Mouse (Mus musculus): ENCODE data around the gene Hspb9. TPM values are rescaled to one million over a fixed set of nuclear protein-coding genes. Genes with fewer than 3 reads are reported as not detected.
A peak's percentile ranks its signal among the peaks of the same experiment; 100 is the strongest.

The Hspb9 gene
- polyA plus RNA-seq, 1 experiment from 2014 or later = 0.24 TPM

DNA sequence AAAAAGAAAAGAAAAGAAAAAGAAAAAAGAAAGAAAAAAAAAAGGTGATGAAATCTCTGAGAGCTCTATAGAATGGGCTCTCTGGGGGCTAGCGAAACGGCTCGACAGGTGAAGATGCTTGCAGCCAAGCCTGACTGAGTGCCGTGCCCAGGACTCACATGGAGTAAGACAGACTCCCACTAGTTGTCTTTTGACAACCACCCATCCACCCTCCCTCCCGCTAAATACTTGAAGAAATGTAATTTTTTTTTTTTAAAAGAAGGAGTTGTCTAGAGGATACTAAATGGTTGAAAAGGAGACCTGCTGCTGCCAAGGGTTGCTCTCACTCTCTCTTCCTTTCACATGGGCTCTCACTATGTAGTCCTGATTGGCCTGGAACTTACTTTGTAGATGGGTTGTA lies 25.1 kb downstream of the Hspb9 start:
- Histone ChIP-seq H3K27ac (peak overlapping the region; percentile 91), H3K4me1 (peaks cover 28% of the 10 kb centered on the region), H3K9me3 (no peaks in the 10 kb centered on the region), H3K27me3 (ENCODE audit: poor library complexity, severe bottlenecking) (no peaks in the 10 kb centered on the region), H3K36me3 (replicated peaks) (peaks cover 11% of the 10 kb centered on the region), H3K4me3 (peak overlapping the region; percentile 78)
- WGBS = 21% methylated on average over 5 of the region's 5 CpGs
- DNase-seq (ENCODE audit: extremely low spot score, low spot score) = no peak

DNA sequence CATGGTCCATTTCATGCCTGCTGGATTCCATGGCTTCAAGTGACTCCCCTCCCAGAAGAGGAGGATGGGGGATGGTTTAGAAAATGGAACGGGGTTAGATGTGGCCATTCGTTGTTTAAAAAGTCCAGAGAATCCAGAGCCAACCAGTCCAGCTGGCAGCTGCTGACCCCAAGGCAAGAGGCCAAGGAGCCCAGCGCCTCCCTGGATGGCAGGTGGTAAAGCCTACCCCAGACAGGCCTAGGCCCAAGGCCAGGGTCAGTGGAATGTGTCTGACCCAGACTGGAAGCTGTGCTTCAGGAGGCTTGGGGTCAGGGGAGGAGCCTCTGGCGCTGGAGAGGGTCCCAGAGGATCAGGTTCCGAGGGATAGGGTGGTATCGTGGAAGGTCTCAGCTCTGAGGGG lies 27.7 kb downstream of the Hspb9 start:
- no peaks in the 10 kb centered on the region for H3K9me3 ChIP-seq
- DNase-seq (ENCODE audit: extremely low spot score, low spot score) = no peak
- H3K27ac ChIP-seq = no peak overlapping the region
- no peaks in the 10 kb centered on the region; the same call in 1 of the 2 replicates for H3K27me3 ChIP-seq (ENCODE audit: poor library complexity, severe bottlenecking)
- H3K36me3 ChIP-seq (replicated peaks) = no peaks in the 10 kb centered on the region
- peaks cover 23% of the 10 kb centered on the region for H3K4me1 ChIP-seq
- 75% methylated on average over 6 of the region's 6 CpGs for WGBS
- no peak overlapping the region for H3K4me3 ChIP-seq

DNA sequence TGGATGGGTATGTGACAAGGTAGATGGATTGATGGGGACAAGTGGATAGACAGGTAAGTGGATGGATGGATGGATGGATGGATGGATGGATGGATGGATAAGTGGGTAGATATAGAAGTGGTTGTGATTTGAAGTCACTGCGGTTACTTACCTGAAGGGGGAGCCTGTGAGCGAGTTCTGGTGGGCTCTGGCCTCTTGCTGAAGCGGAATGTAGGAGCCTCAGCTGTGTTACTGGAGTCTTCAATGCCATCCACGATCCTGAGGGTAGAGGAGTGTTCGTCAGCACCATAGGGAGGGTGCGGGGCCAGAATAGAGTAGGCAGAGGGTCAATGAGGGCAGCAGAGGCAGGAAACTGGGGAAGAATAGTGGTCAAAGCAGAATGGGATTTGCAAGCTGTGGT lies 31.4 kb downstream of the Hspb9 start:
- Histone ChIP-seq H3K4me3 (no peak overlapping the region), H3K36me3 (replicated peaks) (no peaks in the 10 kb centered on the region), H3K9me3 (no peaks in the 10 kb centered on the region), H3K27me3 (ENCODE audit: poor library complexity, severe bottlenecking) (peaks cover 15% of the 10 kb centered on the region), H3K27ac (no peak overlapping the region), H3K4me1 (peaks cover 5% of the 10 kb centered on the region)
- WGBS = 15% methylated on average over 6 of the region's 6 CpGs
- DNase-seq (ENCODE audit: extremely low spot score, low spot score) = peak; percentile 51

DNA sequence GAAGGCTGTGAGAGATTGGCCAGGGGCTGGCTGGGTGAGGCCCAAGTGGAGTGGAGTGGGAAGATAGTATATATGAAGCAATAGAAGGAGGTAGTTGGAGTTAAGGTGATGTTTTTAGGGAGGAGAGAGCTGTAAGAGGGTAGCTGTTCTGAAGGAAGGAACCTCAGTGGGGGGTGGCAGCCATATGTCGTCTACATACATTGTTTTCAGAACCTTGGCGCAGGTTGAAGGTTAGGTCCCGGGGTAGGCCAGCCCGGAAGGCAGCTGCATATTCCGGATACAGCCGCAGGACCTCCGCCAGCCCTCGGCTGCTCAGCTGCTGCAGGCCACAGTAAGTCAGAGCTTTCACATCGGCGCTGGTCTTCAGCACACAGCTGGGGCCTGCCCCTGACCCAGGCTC lies 32.9 kb downstream of the Hspb9 start:
- Histone ChIP-seq H3K36me3 (replicated peaks) (no peaks in the 10 kb centered on the region), H3K27me3 (ENCODE audit: poor library complexity, severe bottlenecking) (peaks cover 25% of the 10 kb centered on the region), H3K9me3 (no peaks in the 10 kb centered on the region), H3K27ac (no peak overlapping the region), H3K4me1 (peaks cover 5% of the 10 kb centered on the region), H3K4me3 (no peak overlapping the region)
- DNase-seq (ENCODE audit: extremely low spot score, low spot score) = no peak
- 93% methylated on average over 10 of the region's 10 CpGs for WGBS

DNA sequence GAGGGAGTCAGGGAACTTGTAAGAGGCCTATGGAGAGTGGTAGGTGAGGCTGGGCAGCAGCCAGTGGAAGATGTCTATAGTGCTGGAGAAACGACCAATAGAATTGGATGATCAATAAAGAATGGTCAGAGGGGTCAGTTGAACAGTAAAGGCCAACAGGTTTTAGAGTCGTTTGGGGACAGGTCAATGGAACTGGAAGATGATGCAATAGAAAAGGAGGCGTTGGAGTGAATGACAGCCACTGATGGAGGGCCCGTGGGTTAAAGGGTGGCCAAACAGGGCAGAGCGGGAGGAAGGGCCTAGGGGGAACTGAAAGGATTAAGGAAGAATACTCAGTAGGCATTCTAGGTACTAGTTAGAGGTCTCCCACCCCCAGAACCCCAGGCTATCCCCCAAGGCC lies 33.5 kb downstream of the Hspb9 start:
- WGBS = 85% methylated on average over 5 of the region's 5 CpGs
- peaks cover 6% of the 10 kb centered on the region for H3K4me1 ChIP-seq
- H3K9me3 ChIP-seq = no peaks in the 10 kb centered on the region

DNA sequence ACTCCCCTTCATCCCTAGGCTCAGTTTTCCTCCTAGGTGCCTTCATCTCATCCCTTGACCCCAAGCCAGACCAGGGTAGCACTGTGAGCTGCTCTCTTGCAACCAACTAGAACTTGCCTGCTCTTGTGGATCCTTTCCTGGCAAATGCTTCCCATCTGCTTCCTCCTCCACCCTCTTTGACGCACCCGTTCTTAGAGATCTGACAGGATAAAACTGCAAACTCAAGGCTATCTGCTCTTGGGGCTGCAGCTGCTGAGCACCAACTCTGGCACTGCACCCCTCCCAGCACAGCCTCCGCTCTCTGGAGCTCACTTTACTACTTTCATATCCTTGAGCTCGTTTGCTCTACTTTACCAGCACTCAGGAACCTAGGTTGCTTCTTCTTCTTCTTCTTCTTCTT lies 35.0 kb downstream of the Hspb9 start:
- Histone ChIP-seq H3K4me3 (no peak overlapping the region), H3K36me3 (replicated peaks) (no peaks in the 10 kb centered on the region), H3K4me1 (peaks cover 9% of the 10 kb centered on the region), H3K27ac (no peak overlapping the region), H3K9me3 (no peaks in the 10 kb centered on the region), H3K27me3 (ENCODE audit: poor library complexity, severe bottlenecking) (peaks cover 29% of the 10 kb centered on the region)
- DNase-seq (ENCODE audit: extremely low spot score, low spot score) = no peak
- 90% methylated on average over 4 of the region's 4 CpGs for WGBS

More for the DNA sequence above, 33.5 kb downstream of the Hspb9 start:
- no peak for DNase-seq (ENCODE audit: extremely low spot score, low spot score)
- Histone ChIP-seq H3K27ac (no peak overlapping the region), H3K36me3 (replicated peaks) (no peaks in the 10 kb centered on the region), H3K27me3 (ENCODE audit: poor library complexity, severe bottlenecking) (peaks cover 27% of the 10 kb centered on the region), H3K4me3 (no peak overlapping the region)

DNA sequence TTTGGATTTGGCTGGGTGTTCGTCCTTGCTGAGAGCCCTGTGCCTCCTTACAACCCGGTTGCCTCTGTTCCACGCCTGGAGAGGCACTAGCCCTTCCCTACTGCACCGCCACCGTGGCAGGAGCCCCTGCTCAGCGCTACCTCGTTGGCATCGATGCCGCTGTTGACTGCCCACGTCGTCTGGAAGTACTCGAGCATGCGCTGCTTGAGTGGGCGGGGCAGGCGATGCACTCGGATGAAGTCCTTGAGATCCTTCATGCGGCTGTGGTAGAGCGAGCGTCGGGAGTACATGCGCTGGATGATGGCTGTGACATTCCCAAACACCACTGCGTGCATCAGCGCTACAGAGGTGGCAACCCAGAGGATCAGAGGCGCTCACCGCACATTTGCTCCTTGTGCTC lies 35.8 kb downstream of the Hspb9 start:
- 56% methylated on average over 25 of the region's 25 CpGs for WGBS
- Histone ChIP-seq H3K27ac (no peak overlapping the region), H3K27me3 (ENCODE audit: poor library complexity, severe bottlenecking) (peaks cover 29% of the 10 kb centered on the region), H3K36me3 (replicated peaks) (no peaks in the 10 kb centered on the region), H3K9me3 (no peaks in the 10 kb centered on the region), H3K4me1 (peaks cover 9% of the 10 kb centered on the region), H3K4me3 (no peak overlapping the region)
- DNase-seq (ENCODE audit: extremely low spot score, low spot score) = no peak

DNA sequence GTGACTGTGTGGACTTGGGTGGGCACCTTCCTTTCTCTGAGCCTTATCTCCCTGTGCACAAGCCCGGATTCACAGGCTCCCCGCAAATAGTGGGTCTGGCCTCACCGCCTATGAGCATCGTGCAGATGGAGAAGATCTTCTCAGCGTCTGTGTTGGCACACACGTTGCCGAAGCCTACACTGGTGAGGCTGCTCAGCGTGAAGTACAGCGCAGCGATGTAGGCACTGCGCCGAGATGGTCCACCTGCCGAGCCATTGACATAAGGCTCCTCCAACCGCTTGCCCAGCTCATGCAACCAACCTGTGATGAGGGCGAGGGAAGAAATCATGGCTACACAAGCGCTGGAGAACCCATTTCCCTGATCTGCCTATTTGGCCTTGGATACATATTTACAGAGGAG lies 36.5 kb downstream of the Hspb9 start:
- Histone ChIP-seq H3K36me3 (replicated peaks) (no peaks in the 10 kb centered on the region), H3K9me3 (no peaks in the 10 kb centered on the region), H3K27ac (no peak overlapping the region), H3K4me3 (no peak overlapping the region), H3K27me3 (ENCODE audit: poor library complexity, severe bottlenecking) (peaks cover 29% of the 10 kb centered on the region), H3K4me1 (peaks cover 9% of the 10 kb centered on the region)
- DNase-seq (ENCODE audit: extremely low spot score, low spot score) = no peak
- WGBS = 90% methylated on average over 16 of the region's 16 CpGs

DNA sequence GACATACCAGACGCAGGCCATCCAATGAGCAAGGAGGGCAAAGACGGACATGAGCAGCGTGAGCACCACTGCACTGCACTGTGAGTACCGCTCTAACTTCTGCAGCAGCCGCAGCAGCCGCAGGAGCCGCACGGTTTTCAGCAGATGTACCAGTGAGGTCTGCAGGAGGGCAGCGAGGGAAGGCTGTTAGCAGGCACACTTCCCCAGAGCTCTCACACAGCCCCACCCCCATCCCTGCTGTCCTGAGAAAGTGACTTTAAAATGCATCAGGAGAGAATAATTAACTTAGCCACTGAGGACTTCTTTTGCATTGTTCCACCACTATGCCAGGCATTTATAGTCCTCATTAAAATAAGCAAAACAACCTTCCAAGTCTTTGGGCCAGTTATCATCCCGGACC lies 38.6 kb downstream of the Hspb9 start:
- H3K9me3 ChIP-seq = no peaks in the 10 kb centered on the region
- peaks cover 4% of the 10 kb centered on the region; the same call in 1 of the 2 replicates for H3K4me1 ChIP-seq
- no peak for DNase-seq (ENCODE audit: extremely low spot score, low spot score)
- no peak overlapping the region for H3K4me3 ChIP-seq
- no peak overlapping the region for H3K27ac ChIP-seq
- H3K27me3 ChIP-seq (ENCODE audit: poor library complexity, severe bottlenecking) = peaks cover 32% of the 10 kb centered on the region
- WGBS = 46% methylated on average over 10 of the region's 10 CpGs
- no peaks in the 10 kb centered on the region for H3K36me3 ChIP-seq (replicated peaks)

DNA sequence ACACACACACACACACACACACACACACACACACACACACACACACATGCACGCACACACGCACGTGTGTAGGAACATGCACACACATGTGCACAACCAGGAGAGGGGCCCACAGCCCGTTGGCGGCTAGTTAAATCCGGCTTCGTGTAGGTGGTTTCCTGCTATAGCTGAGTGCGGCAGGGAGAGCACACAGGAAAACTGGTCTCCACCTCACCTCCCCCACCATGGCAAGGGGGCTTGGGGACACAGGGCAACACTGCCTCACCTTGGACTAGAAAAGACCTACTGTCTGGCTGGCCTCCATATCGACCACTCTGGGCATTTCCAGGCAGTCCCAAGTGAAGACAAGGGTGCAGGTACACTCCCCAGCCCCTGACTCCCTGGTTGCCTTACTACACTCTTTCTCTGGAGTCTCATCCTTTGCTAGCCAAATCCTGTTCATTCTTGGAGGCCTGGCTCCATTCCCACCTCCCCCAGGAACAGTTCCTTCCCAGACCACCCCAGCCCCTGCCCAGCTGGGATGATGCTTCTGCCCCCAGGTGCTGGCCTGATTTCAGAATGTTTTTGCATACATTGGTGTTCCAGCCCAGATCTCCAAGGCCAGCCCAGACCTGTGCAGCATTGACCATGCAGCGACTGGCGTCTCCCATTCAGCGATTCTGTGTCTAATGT lies 40.5 kb downstream of the Hspb9 start:
- no peak overlapping the region for H3K27ac ChIP-seq
- 90% methylated on average over 12 of the region's 12 CpGs for WGBS
- peaks cover 12% of the 10 kb centered on the region for H3K4me1 ChIP-seq
- no peaks in the 10 kb centered on the region for H3K9me3 ChIP-seq
- DNase-seq (ENCODE audit: extremely low spot score, low spot score) = no peak
- no peak overlapping the region for H3K4me3 ChIP-seq
- peaks cover 44% of the 10 kb centered on the region for H3K27me3 ChIP-seq (ENCODE audit: poor library complexity, severe bottlenecking)
- no peaks in the 10 kb centered on the region for H3K36me3 ChIP-seq (replicated peaks)

DNA sequence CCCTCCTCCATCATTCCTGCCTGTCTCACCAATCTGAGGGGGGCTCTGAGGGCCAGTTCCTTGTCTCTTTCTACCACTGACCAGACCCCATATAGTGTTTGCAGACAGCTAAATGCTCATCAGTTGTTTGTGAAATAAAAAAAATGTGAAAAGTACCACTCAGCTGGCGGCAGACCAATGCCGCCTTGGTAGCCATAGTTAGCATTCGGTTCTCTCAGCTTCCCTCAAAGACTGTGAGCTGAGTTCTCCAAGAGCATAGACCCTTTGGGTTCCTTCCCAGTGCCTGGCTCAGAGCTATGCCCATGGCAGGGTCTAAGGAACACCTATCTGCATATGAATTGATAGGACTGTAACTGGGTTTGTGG lies 41.0 kb downstream of the Hspb9 start:
- H3K36me3 ChIP-seq (replicated peaks) = no peaks in the 10 kb centered on the region
- DNase-seq (ENCODE audit: extremely low spot score, low spot score) = no peak
- no peak overlapping the region for H3K4me3 ChIP-seq
- H3K27ac ChIP-seq = no peak overlapping the region
- H3K4me1 ChIP-seq = peaks cover 17% of the 10 kb centered on the region
- H3K27me3 ChIP-seq (ENCODE audit: poor library complexity, severe bottlenecking) = peaks cover 44% of the 10 kb centered on the region
- no peaks in the 10 kb centered on the region for H3K9me3 ChIP-seq
- WGBS = 90% methylated on average over 3 of the region's 3 CpGs

DNA sequence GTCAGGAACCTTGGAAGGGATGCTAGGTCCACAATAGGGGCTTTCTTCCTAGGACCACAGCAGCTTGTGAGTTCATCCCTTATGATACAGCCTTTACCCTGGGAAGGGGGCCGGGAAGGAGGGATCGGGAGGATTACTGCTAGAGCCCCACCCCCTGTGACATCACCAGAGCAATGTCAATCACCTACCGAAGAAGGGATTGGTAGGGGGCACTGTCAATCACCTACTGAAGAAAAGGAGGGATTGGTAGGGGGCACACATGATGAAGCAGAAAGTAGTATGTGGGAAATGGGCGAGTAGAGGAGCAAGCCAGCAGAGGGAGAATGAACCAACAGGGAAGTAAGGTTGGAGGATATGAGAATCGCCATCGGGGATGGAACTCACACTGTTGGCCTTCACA lies 42.8 kb downstream of the Hspb9 start:
- no peaks in the 10 kb centered on the region for H3K36me3 ChIP-seq (replicated peaks)
- WGBS = 79% methylated on average over 6 of the region's 6 CpGs
- H3K4me1 ChIP-seq = peaks cover 27% of the 10 kb centered on the region
- no peak overlapping the region for H3K4me3 ChIP-seq
- no peak for DNase-seq (ENCODE audit: extremely low spot score, low spot score)
- peaks cover 46% of the 10 kb centered on the region for H3K27me3 ChIP-seq (ENCODE audit: poor library complexity, severe bottlenecking)
- H3K9me3 ChIP-seq = no peaks in the 10 kb centered on the region
- no peak overlapping the region for H3K27ac ChIP-seq

DNA sequence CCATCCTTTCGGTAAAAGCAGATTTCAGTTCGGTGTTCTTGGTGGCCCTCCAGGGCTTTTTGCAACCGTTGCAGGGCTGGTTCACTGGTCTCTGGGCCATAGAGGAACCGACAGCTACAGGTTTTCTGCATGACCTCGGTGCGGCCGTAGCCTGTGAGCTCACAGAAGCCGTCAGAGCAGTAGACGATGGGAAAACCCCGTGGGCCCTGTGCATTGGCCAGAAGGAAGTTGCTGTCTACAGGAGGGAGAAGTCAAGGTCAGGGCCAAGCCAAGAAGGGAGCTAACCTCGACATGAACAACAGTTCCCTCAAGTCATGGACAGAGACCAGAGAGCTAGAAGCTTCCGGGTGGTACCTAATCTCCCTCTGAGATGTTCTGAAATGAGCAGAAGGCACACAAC lies 43.9 kb downstream of the Hspb9 start:
- no peaks in the 10 kb centered on the region for H3K9me3 ChIP-seq
- 88% methylated on average over 12 of the region's 12 CpGs for WGBS

More for the DNA sequence above, 43.9 kb downstream of the Hspb9 start:
- no peak for DNase-seq (ENCODE audit: extremely low spot score, low spot score)
- Histone ChIP-seq H3K4me1 (peaks cover 32% of the 10 kb centered on the region), H3K4me3 (no peak overlapping the region), H3K27ac (no peak overlapping the region), H3K27me3 (ENCODE audit: poor library complexity, severe bottlenecking) (peaks cover 50% of the 10 kb centered on the region), H3K36me3 (replicated peaks) (no peaks in the 10 kb centered on the region)
